Mouse (Mus musculus) spleen, adult 2 months (tissue): Measurements from ENCODE around the gene Bdnf.

ENCODE experiments used
- CTCF ChIP-seq: fragments of 200-500 bp; IDR thresholded peaks from 2 replicates; pipeline ENCODE4 v1.5.1; 2011; ENCODE audit warnings: mild to moderate bottlenecking, inconsistent platforms; ENCODE audit not compliant: insufficient read depth, insufficient read length, insufficient replicate concordance; ENCODE audit errors: extremely low read depth
- POLR2A ChIP-seq: fragments of 200-500 bp; IDR thresholded peaks from 2 replicates; pipeline ENCODE4 v1.6.1; 2011; ENCODE audit warnings: low read depth, low read length, inconsistent platforms

GRCm38 (mm10) chr2:109703588-109703987 is 29.1 kb downstream of the Bdnf start:
- TF ChIP-seq CTCF = no peak
- TF ChIP-seq POLR2A = no peak
